Mouse (Mus musculus) cerebellum, adult 8-10 months (tissue): ENCODE measurements around the gene Susd1.

Experiments used
- DNase-seq: peaks from one replicate; pipeline ENCODE4 v3.0.0; 2022

Susd1 gene

DNA sequence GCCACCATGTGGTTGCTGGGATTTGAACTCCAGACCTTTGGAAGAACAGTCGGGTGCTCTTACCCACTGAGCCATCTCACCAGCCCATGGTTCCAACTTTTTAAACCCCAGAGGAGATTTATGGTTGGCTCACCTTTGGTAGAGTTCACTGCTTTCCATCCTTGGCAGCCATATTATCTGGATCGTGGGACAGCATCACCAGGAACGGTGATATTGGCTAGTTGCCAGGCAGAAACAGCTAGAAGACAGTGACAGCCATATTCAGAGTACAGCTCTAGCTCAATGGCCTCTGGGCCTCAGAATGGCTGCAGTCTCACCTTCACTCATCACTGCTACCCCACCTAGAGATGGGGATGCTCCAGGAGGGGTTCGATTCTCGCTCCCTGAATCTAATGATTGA, 159.3 kb downstream of the Susd1 start:
- no peak for DNase-seq

DNA sequence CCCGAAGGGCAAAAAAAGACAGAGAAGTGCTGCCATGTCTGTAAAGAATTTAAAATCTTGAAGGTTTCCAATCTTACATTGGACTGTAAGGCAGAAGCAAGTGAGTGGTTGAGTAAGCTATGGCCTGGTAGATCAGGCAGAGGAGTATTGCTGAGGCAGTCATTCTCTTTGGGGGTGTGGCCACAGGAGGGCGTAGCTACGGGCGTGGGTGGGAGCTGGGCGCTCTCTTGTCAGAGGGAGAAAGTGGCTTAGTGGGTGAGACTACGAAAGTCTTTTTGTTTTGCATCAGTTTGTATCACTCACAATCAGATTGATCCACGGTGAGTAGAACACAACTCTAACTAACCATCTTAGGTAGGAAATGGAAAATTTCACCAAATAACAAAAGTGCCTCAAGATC, 160.0 kb downstream of the Susd1 start:
- DNase-seq: no peak

DNA sequence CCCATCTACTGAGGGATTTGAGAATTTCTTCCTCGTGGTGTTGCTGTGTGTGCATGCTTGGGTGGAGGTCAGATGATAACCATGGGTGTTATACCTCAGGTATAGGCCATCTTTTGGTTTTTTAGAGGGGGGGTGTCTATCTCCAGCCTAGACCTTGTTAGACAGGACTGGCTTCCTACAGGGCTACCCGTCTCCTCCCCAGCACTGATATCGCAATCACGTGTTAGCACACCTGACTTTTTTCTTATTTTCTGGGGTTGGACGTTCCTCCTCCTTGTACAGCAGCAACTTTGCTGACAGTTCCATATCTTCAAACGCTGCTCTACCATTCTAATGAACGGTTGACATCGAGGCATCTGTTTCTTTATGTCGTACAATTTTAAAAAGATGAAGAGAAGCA, 160.5 kb downstream of the Susd1 start:
- DNase-seq: no peak

DNA sequence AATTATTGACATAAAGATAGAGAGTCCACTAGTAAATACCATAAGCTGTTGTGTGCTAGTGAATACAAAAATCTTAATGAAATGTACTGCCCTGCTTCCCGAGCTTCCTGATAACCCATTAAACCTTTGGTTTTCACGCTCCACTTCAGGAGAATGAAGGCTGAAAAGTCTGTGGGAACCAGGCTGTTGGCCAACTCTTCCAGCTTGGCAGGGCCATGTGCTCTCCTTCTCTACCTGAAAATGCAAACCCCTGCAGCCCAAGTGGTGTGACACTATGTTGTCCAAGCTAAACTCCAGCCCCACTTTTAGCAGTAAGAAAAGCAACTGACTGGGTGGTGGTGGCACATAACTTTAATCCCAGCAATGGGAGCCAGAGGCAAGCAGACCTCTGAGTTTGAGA, 162.5 kb downstream of the Susd1 start:
- no peak for DNase-seq

DNA sequence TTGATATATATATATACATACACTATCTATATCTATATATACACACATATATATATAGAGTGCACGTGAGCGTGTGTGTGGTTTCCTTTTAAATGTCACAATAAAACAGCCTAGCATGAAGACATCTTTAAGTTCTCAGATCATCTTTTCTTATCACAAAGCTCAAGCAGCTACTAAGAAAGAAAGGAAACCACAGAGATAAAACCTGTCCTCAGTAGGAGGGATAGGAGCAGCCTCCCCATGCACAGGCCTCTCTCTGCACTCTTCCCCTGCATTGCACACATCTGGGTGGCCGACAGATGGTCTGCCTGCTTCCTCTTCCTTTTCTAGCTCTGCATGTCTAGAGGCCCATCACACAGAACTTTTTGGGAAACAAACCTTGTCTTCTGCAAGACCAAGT, 162.9 kb downstream of the Susd1 start:
- no peak for DNase-seq

DNA sequence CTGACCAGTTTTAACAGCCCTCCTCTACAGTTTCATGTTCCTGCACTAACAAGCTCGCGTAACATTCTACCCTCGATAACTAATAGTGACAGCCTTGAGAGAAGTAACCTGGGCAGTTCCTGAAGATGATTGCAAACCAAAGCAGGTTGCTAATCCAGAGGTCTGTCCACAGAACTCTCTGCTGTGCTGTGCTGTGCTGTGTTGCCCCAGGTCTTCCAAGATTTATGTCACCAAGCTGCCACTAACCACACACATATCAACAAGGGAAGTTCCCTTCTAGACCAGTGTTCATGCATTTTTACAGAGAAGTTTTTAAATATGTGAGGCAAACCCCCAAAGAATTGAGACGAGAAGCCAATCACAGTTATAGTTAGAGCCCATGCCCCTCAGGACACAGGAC, 164.3 kb downstream of the Susd1 start:
- DNase-seq: no peak

DNA sequence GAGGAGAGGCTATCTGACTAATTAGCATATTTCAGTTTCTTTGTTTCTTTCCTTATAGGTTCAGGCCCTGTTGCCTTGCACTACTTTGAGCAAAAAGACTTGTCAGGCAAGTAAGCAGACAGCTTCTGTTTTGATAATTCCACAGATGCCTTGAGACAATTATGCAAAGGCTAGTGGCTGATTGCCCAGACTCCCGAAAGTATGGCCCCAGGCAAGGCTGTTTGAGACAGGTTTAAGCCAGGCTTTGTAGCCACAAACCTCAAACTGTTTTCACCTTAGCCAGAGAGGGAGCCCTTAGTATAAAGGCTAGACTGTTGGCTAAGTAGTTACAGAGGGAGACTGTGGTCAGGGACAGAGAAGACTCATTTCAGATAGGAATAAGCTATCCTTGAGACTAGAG, 165.1 kb downstream of the Susd1 start:
- no peak for DNase-seq

DNA sequence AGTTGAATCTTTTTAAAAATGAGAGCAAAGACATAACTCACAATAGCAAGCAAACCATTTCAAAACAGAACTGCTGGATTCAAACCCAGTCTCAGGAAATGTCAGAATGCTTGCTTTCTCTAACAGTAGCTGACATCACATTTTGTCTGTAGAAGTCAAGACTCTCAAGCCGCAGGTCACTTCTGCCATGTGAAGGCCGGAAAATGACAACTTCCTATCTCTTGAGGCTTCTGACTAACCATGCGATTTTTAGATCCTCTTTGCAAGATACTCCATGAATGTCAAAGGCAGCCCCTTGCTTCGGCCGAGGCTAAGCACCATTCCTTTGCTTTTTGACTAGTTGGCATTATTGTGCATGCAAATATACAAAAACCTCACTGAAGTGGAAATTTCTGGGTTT, 172.8 kb downstream of the Susd1 start:
- no peak for DNase-seq

DNA sequence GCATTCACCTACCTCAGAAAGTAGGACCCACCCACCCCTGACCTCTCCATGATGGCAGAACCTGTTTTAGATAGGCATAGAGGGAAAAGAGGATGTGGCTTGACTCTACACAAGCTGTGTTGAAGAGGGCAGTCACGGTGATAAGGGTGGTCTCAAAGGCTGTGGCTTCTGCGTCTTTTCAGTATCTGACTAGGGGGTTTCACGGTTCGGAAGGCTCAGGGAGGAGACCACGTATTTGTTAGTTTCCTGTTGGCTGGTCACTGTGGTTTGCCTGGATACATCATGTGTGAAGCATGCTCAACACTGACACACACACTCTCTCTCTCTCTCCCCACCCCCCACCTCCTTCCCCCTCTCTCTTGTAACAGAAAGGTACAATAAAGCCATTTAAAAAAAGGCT, 173.3 kb downstream of the Susd1 start:
- DNase-seq: no peak
